ENCODE assay signal across 8 mouse cellular contexts in genomic region chr9:108578545-108579343, GRCm38 (mm10). TPM values are rescaled to one million over a fixed set of nuclear protein-coding genes. Genes with fewer than 3 reads are reported as not detected.
A peak's percentile ranks its signal among the peaks of the same experiment; 100 is the strongest.
DNase-seq lines count a peak whose midpoint lies in the region; ATAC-seq lines count a peak whose summit lies in the region.

TSS of gene Wdr6 (minus strand) at chr9:108578739.

- H3K4me2 ChIP-seq in forebrain, embryonic 14.5 days (ENCODE audit: low read length) = peak within 1 kb of the TSS; percentile 62

- intact Hi-C loops in heart, postnatal 14 days (cut with DNase I) = no loop called here

- H3K4me1 ChIP-seq in forebrain, embryonic 14.5 days (ENCODE audit: control insufficient read depth, insufficient read depth, low read length) = peaks cover 26% of the 10 kb centered on the region

- H3K27me3 ChIP-seq in forebrain, embryonic 14.5 days (replicated peaks; ENCODE audit: control insufficient read depth, insufficient read depth, low read length) = no peaks in the 10 kb centered on the region

- whole genome bisulfite sequencing in forebrain, embryonic 14.5 days = 5% methylated on average over 51 of the region's 51 CpGs

- peak within 1 kb of the TSS; percentile 82 for H3K4me3 ChIP-seq in forebrain, embryonic 14.5 days (ENCODE audit: low read depth, low read length)

- H3K36me3 ChIP-seq in forebrain, embryonic 14.5 days (ENCODE audit: control insufficient read depth, insufficient read depth, low read length) = peaks cover 35% of the 10 kb centered on the region

- no peaks in the 10 kb centered on the region for H3K9me3 ChIP-seq in forebrain, embryonic 14.5 days (replicated peaks; ENCODE audit: control insufficient read depth, low read length)

- H3K9ac ChIP-seq in forebrain, embryonic 14.5 days (ENCODE audit: low read length) = peak within 1 kb of the TSS; percentile 91

- peak; percentile 98 for DNase-seq in ES-CJ7 (ENCODE audit: low read depth, low spot score)
- DNase-seq in cerebellum, adult 11 months = peak; percentile 90
- DNase-seq in forebrain, embryonic 14.5 days (ENCODE audit: low spot score) = peak; percentile 98
- DNase-seq in heart, postnatal 14 days = peak; percentile 90 to 91
- DNase-seq in layer of hippocampus, adult 11-12 months (ENCODE audit: low spot score) = peak; percentile 92
- peak; percentile 95 to 96 for DNase-seq in lung, adult 18-20 months
- DNase-seq in thymus, adult 18-20 months = peak; percentile 93 to 95

- ATAC-seq in forebrain, embryonic 14.5 days = peak; percentile 98
- ATAC-seq in neutrophil, adult 5-6 weeks (ENCODE audit: extremely low read depth, insufficient number of reproducible peaks, low FRiP score, poor library complexity, severe bottlenecking) = peak; percentile 83

- peak within 1 kb of the TSS; percentile 93 for H3K27ac ChIP-seq in forebrain, embryonic 14.5 days (ENCODE audit: low read depth, low read length)

RNA-seq across cellular contexts. Expression of gene Wdr6, which starts in this region (rescaled TPM):
- 162 and 187 TPM in 2 replicates for polyA plus RNA-seq in forebrain, embryonic 14.5 days (2014; fragmentation: Nextera tagmentation; extraction: Ambion mirVana)
- 10 to 100 TPM; 21.2 to 23.9 TPM for total RNA-seq in heart, postnatal 14 days (2021)
- total RNA-seq in neutrophil, adult 5-6 weeks (2017) = 12.8 and 15.6 TPM in 2 replicates

Comparison
In these comparisons a context has a peak if more than half of its experiments do, and no peak if none do; other contexts are left out.
1. Peak in every context shown above with its lines: DNase-seq, ATAC-seq, H3K4me3 ChIP-seq and H3K27ac ChIP-seq.